Mouse (Mus musculus) brain, embryonic 14.5 days (tissue): ENCODE results near the gene 1700003E16Rik.

ENCODE experiments used
- CTCF ChIP-seq: fragments of 200-500 bp; IDR thresholded peaks from 2 replicates; pipeline ENCODE4 v1.5.1; 2012; ENCODE audit warnings: inconsistent platforms, mild to moderate bottlenecking, moderate library complexity, borderline replicate concordance; ENCODE audit not compliant: insufficient read depth, insufficient read length; ENCODE audit errors: extremely low read depth
- POLR2A ChIP-seq: fragments of 200-500 bp; IDR thresholded peaks from 2 replicates; pipeline ENCODE4 v1.6.1; 2012; ENCODE audit warnings: mild to moderate bottlenecking, inconsistent platforms, borderline replicate concordance; ENCODE audit not compliant: poor library complexity, insufficient read depth, insufficient read length, severe bottlenecking; ENCODE audit errors: extremely low read depth

DNA sequence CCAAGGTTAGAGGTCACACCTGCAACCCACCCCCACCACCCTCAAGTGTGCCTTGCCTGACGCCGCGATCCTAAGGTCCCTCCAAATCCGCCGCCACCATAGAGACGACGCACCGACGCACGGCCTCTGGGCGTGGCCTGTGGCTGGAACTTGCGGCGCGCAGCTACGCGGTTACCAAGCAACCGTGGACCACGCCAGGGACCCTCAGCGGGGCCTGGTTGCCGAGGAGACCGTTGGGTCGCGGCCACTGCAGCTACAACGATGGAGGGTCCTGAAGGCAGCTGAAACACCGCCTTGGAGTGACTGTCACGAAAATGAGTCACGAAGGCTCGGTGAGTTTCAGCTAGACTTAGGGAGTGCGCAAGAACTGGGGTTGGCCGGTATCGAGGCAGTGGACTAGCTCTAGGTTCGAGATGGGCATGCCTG lies at the start of gene 1700003E16Rik, which contains the start of gene Wdr54:
- TF ChIP-seq CTCF (no peak), POLR2A (no peak)
